Mouse (Mus musculus) heart, adult 2 months (tissue): ENCODE measurements around the gene Nr1h3. TPM values are rescaled to one million over a fixed set of nuclear protein-coding genes. Genes with fewer than 3 reads are reported as not detected.
A peak's percentile ranks its signal among the peaks of the same experiment; 100 is the strongest.

Source experiments
- DNase-seq, 2 experiments: peaks; one replicate each; pipeline ENCODE4 v3.0.0; 2021
- H3K27ac ChIP-seq: fragments of 200-600 bp; 2 replicates; pipeline ENCODE4 v1.8.1; 2022
- H3K27me3 ChIP-seq: fragments of 200-500 bp; 2 replicates; pipeline ENCODE4 v1.6.1; 2012; ENCODE audit warnings: mild to moderate bottlenecking, low read length, inconsistent platforms, mixed read lengths; ENCODE audit not compliant: control insufficient read depth, insufficient read depth
- H3K36me3 ChIP-seq: fragments of 200-500 bp; 2 replicates; pipeline ENCODE4 v1.6.1; 2012; ENCODE audit warnings: low read length, inconsistent platforms; ENCODE audit not compliant: control insufficient read depth, insufficient read depth
- H3K4me1 ChIP-seq: fragments of 200-500 bp; 2 replicates; pipeline ENCODE4 v1.6.1; 2011; ENCODE audit warnings: low read length; ENCODE audit not compliant: control insufficient read depth, insufficient read depth
- H3K4me3 ChIP-seq: fragments of 200-600 bp; 2 replicates; pipeline ENCODE4 v1.8.1; 2022
- H3K79me2 ChIP-seq: fragments of 200-500 bp; replicated peaks from 2 replicates; pipeline ENCODE4 v1.6.1; 2012; ENCODE audit warnings: mild to moderate bottlenecking, inconsistent platforms, low read length, moderate library complexity, mixed read lengths; ENCODE audit not compliant: control insufficient read depth, insufficient read depth
- H3K9ac ChIP-seq: fragments of 200-500 bp; 2 replicates; pipeline ENCODE4 v1.6.1; 2012; ENCODE audit warnings: low read depth, mild to moderate bottlenecking, control low read depth, inconsistent platforms, low read length, mixed read lengths
- CTCF ChIP-seq: fragments of 200-600 bp; IDR thresholded peaks from 2 replicates; pipeline ENCODE4 v1.8.1; 2022; ENCODE audit warnings: antibody characterized with exemption, mild to moderate bottlenecking, moderate library complexity
- EP300 ChIP-seq: fragments of 200-500 bp; IDR thresholded peaks from 2 replicates; pipeline ENCODE4 v1.6.1; 2011; ENCODE audit warnings: low read depth, low read length, control low read depth; ENCODE audit not compliant: insufficient read depth
- POLR2A ChIP-seq: fragments of 200-500 bp; IDR thresholded peaks from 2 replicates; pipeline ENCODE4 v1.6.1; 2011; ENCODE audit warnings: mild to moderate bottlenecking, low read depth, low read length, control low read depth; ENCODE audit not compliant: insufficient read depth
- WGBS: fragments of 180-500 bp; shearing (Covaris S2); methylation state at CpG from one replicate; pipeline ENCODE4 v1.1.7; 2018; 5-methylcytosine and 5-hydroxymethylcytosine counted together
- intact Hi-C: fragments of 180-260 bp; cut with DNase I; formaldehyde crosslinking; loops from one replicate; pipeline ENCODE4 v1.15.1; 2025
- long read RNA-seq: library from polyadenylated mRNA; stranded (forward); transcript quantifications from one replicate; pipeline ENCODE4 v2.0.0, GENCODE M21; 2021
- polyA plus RNA-seq: library from polyadenylated mRNA; depleted of rRNA; stranded (reverse); fragments of >200 nt; gene quantifications from 2 replicates; pipeline ENCODE4 v1.2.3, GENCODE M21; 2012; rRNA removed
- total RNA-seq, 2 experiments: library from RNA; stranded (reverse); gene quantifications; 2 replicates each; pipeline ENCODE4 v1.2.3; 2021

The Nr1h3 gene
- total RNA-seq, result 10 to 100 TPM; 20.3 to 27.6 TPM
- polyA plus RNA-seq, result 30.6 and 32.9 TPM in 2 replicates
- long read RNA-seq, transcript Nr1h3-202 (10 exons, 1,738 nt), result major isoform, 13 of 25 reads
- long read RNA-seq, transcript Nr1h3-201 (10 exons, 1,802 nt), result minor isoform, 6 of 25 reads
- long read RNA-seq, partial matches to known transcripts, result 0 of 25 reads
- long read RNA-seq, other reads (novel, unspliced or antisense), result 6 of 25 reads

DNA sequence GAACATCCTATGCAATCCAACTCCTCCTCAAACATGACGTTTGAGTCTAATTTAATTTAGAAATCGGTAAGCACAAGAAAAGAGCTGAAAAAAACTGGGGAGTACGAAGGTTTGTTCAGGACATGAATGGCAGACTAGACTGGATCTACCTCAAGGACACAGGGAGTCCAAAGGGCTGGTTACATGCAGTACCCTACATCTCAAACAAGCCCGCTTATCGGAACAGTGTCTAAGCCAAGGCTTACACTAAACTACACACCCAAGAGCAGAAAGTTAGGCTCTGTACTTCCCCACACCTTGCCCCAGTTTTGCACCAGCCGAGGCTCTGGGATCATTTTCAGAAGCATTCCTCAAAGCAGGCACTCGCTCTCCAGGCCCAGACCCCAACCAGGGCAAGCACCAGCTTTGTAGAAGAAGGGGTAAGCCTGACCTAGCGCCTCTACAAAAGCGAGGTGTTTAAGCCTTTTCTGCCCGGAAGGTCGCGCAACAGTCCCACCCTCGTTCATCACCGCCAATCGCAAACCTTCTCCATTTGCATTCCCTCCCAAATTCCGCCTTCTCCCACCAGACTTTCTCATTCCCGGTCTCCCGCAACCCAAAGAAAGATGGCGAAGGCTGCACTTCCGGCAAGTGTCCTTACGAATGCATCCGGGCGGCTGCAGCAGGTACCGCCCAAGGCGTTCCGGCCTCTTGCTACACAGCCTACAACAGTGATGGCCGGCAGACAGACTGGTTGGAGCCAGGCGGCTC, at the start of gene Nr1h3, which contains the start of gene Acp2:
Gene Nr1h3, minus strand, starts transcription at position 613 of the 750 bp plus-strand sequence.
Gene Acp2, plus strand, starts transcription at position 664 of the 750 bp plus-strand sequence.
- Histone ChIP-seq H3K79me2 (no peaks in the 10 kb centered on the region), H3K27ac (peak within 1 kb of the TSS; percentile 82), H3K27me3 (no peaks in the 10 kb centered on the region), H3K4me1 (peaks cover 5% of the 10 kb centered on the region; the same call in 1 of the 2 replicates), H3K36me3 (no peaks in the 10 kb centered on the region; the same call in 1 of the 2 replicates), H3K9ac (peak within 1 kb of the TSS; percentile 79), H3K4me3 (peak within 1 kb of the TSS; percentile 87)
- WGBS, result 2% methylated on average over 28 of the region's 28 CpGs
- no peak for TF ChIP-seq CTCF
- peak; percentile 89 for TF ChIP-seq POLR2A
- peak; percentile 76; the same call in 1 of the 2 replicates for TF ChIP-seq EP300
- DNase-seq, result peak; percentile 93 to 97
- intact Hi-C loops, result loop anchor here (5.0 kb wide), 3 partner anchors 35 to 300 kb away; partner anchors contain the start of genes Ddb2, Kbtbd4, Ndufs3 and Slc39a13

DNA sequence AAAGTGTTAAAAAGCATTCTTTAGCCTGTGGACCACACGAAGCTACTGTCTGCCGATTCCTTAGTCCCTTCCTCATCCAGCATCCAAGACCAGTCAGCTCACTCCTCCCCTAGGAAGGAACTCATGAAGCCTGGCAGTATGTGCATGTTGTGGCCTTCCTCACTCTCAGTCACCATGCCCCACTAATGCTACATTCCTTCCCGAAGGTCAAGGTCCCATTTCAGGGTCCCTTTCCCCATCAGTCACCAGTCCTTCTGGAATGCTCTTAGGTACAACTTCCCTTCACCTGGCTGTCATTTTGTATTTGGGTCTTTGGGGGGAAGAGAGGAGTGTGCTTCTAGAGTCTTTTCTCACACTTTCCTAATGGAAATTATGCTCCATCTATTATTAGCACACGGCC, 49.4 kb upstream of the Nr1h3 start:
- no peak for DNase-seq
- intact Hi-C loops, result no loop called here
- Histone ChIP-seq H3K36me3 (no peaks in the 10 kb centered on the region), H3K9ac (no peak overlapping the region), H3K4me3 (no peak overlapping the region), H3K27ac (peak overlapping the region; percentile 15), H3K4me1 (peaks cover 2% of the 10 kb centered on the region), H3K79me2 (no peaks in the 10 kb centered on the region; the same call in 1 of the 2 replicates), H3K27me3 (peaks cover 2% of the 10 kb centered on the region; the same call in 1 of the 2 replicates)
- WGBS, result 50% methylated on average over 4 of the region's 4 CpGs
- TF ChIP-seq CTCF (no peak), EP300 (no peak), POLR2A (no peak)

DNA sequence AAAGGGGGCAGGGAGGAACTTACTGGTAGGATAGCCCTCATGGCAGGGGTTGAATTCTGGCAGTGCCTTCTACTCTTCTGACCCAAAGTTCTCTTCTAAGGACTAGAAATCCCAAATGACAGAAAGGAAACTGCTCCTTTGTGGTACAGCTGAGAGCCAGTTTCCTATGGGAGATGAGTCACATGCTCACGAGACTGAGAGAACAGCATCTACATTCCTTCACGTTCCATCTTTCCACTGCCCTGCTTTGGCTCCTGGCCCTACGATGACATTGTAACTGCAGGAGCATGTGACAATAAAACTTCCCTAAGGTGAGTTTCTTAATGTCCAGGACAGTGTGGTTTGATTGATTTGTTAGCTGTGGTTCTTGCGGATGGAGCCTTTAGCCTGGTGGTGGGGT, 45.7 kb upstream of the Nr1h3 start:
- intact Hi-C loops, result no loop called here
- Histone ChIP-seq H3K9ac (no peak overlapping the region), H3K27me3 (no peaks in the 10 kb centered on the region), H3K36me3 (no peaks in the 10 kb centered on the region), H3K27ac (no peak overlapping the region), H3K79me2 (no peaks in the 10 kb centered on the region), H3K4me3 (no peak overlapping the region), H3K4me1 (peaks cover 2% of the 10 kb centered on the region)
- 50% methylated on average over 4 of the region's 4 CpGs for WGBS
- DNase-seq, result no peak
- TF ChIP-seq EP300 (no peak), CTCF (no peak), POLR2A (no peak)

DNA sequence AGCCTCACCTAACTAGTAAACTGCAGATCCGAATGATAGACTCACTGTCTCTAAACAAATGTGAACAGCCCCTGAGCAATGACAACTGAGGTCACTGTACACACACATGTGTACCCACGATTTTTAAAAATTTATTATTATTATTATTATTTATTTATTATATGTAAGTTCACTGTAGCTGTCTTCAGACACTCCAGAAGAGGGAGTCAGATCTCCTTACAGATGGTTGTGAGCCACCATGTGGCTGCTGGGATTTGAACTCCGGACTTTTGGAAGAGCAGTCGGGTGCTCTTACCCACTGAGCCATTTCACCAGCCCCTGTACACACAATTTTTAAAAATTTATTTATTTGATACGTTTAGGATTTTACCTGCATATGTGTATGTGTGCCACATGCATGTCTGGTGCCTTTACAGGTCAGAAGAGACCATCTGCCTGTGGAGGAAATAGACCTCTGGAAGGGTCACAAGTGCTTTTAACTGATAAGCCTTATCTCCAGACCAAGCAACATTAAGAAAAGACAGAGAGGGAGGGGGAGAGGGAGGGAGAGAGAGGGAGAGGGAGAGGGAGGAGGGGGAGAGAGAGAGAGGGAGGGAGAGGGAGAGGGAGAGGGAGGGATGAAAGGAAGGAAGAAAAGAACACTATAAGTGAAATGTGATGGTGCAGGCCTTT, 42.1 kb upstream of the Nr1h3 start:
- H3K27ac ChIP-seq, result no peak overlapping the region
- 73% methylated on average over 5 of the region's 5 CpGs for WGBS
- no peak for DNase-seq
- H3K4me1 ChIP-seq, result no peaks in the 10 kb centered on the region
- H3K36me3 ChIP-seq, result no peaks in the 10 kb centered on the region
- no peak overlapping the region for H3K9ac ChIP-seq
- no peaks in the 10 kb centered on the region for H3K79me2 ChIP-seq
- no peaks in the 10 kb centered on the region for H3K27me3 ChIP-seq
- no peak overlapping the region for H3K4me3 ChIP-seq
- TF ChIP-seq CTCF, result no peak
- TF ChIP-seq EP300, result no peak
- no peak for TF ChIP-seq POLR2A
- intact Hi-C loops, result no loop called here

DNA sequence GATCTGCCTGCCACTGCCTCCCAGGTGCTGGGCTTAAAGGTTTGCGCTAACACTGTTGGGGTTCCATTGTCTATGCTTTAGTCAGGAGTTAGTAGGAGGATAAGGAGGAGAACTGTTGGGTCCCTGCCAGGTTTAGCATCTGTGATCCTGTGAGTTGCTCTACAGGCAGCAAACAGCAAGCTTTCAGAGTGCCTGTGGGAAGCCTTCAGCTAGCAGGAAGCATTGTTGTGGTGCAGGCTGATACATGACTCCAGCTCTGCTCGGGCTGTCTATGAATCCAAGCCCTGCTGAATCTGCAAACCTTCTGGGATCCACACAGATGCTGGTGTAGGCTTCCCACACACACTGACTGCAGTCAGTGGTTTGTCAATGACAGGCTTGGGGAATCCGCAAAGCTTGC, 40.8 kb upstream of the Nr1h3 start:
- DNase-seq, result no peak
- intact Hi-C loops, result no loop called here
- Histone ChIP-seq H3K4me3 (no peak overlapping the region), H3K36me3 (no peaks in the 10 kb centered on the region), H3K4me1 (no peaks in the 10 kb centered on the region), H3K9ac (no peak overlapping the region), H3K27me3 (no peaks in the 10 kb centered on the region), H3K27ac (no peak overlapping the region), H3K79me2 (no peaks in the 10 kb centered on the region)
- TF ChIP-seq EP300 (no peak), POLR2A (no peak), CTCF (no peak)
- WGBS, result 56% methylated on average over 3 of the region's 3 CpGs
